Mouse (Mus musculus) embryonic facial prominence, embryonic 15.5 days (tissue): ENCODE measurements around the gene Cfap97d2. TPM values are rescaled to one million over a fixed set of nuclear protein-coding genes. Genes with fewer than 3 reads are reported as not detected.

Experiments used
- ATAC-seq: fragments of 200-750 bp; cut with Nextera tagmentation; 2 replicates; pipeline ENCODE4 v1.8.0; 2017; ENCODE audit warnings: low read depth, moderate TSS enrichment; ENCODE audit not compliant: insufficient number of reproducible peaks, low FRiP score, low TSS enrichment
- H3K27ac ChIP-seq: fragments of 300-500 bp; sonication (generic); replicated peaks from 2 replicates; pipeline ENCODE4 v1.5.1; 2015; ENCODE audit warnings: mild to moderate bottlenecking, inconsistent platforms
- H3K27me3 ChIP-seq: fragments of 300-500 bp; sonication (generic); 2 replicates; pipeline ENCODE4 v1.6.1; 2015; ENCODE audit warnings: inconsistent platforms
- H3K36me3 ChIP-seq: fragments of 300-500 bp; sonication (generic); 2 replicates; pipeline ENCODE4 v1.6.1; 2015; ENCODE audit warnings: mild to moderate bottlenecking, inconsistent platforms
- H3K4me1 ChIP-seq: fragments of 300-500 bp; sonication (generic); 2 replicates; pipeline ENCODE4 v1.6.1; 2015; ENCODE audit warnings: inconsistent platforms
- H3K4me2 ChIP-seq: fragments of 300-500 bp; sonication (generic); replicated peaks from 2 replicates; pipeline ENCODE4 v1.6.1; 2015; ENCODE audit warnings: mild to moderate bottlenecking, inconsistent platforms
- H3K4me3 ChIP-seq: fragments of 300-500 bp; sonication (generic); replicated peaks from 2 replicates; pipeline ENCODE4 v1.5.1; 2015; ENCODE audit warnings: mild to moderate bottlenecking, inconsistent platforms
- H3K9ac ChIP-seq: fragments of 300-500 bp; sonication (generic); 2 replicates; pipeline ENCODE4 v1.6.1; 2015; ENCODE audit warnings: inconsistent platforms
- H3K9me3 ChIP-seq: fragments of 300-500 bp; sonication (generic); replicated peaks from 2 replicates; pipeline ENCODE4 v1.6.1; 2016; ENCODE audit warnings: inconsistent platforms
- WGBS: fragments of 180-500 bp; shearing (Covaris S2); methylation state at CpG from one replicate; pipeline ENCODE4 v1.1.7; 2015; 5-methylcytosine and 5-hydroxymethylcytosine counted together
- polyA plus RNA-seq: library from polyadenylated mRNA; unstranded; fragments of >200 nt; fragmentation: Nextera tagmentation; extraction: Ambion mirVana; gene quantifications from 2 replicates; pipeline ENCODE4 v1.2.1, GENCODE M21; 2015

The Cfap97d2 gene
- polyA plus RNA-seq, 1 experiment from 2014 or later: 2.3 TPM

DNA sequence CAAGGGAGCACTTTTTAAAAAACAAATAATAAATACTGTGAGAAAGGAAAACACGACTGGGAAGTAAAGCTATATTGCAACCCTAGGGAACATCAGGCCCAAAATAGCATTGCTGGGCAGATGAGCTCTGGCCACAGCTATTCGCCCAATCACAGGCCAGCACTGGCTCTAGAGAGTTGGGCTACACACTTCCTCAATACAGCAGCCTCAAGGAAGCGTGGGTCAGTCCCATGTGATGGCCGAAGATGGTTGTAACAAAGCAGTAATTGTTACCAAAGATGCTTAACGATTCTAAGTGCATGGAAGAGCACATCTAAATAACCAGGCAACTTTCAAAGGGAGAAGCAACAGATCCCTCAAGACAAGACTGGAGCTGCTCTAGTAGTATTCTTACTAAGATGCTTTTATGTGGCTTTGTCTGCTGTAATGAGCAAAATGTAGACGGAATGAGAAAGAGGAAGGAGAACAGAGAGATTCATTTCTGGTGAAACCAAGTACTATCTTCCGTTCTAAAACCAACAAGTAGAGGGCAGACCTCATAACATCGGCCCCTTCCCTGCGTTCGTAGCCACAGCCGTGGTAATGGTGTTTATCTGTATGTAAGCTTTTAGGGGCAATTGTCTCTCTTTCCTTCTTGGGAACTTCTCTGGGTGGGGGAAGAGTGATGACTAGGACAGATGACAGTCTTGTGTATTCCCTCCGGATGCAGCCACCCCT is 31.2 kb upstream of the Cfap97d2 start:
- 0 out of 2 replicates have a peak overlapping the region, but pooled peaks have one; percentile 29 for H3K27ac ChIP-seq
- no peaks in the 10 kb centered on the region for H3K36me3 ChIP-seq
- peaks cover 6% of the 10 kb centered on the region; the same call in 1 of the 2 replicates for H3K27me3 ChIP-seq
- ATAC-seq: no peak
- H3K4me2 ChIP-seq: peak overlapping the region; percentile 73
- peaks cover 55% of the 10 kb centered on the region for H3K4me1 ChIP-seq
- 0 out of 2 replicates have a peak overlapping the region, but pooled peaks have one; percentile 76 for H3K4me3 ChIP-seq
- no peaks in the 10 kb centered on the region for H3K9me3 ChIP-seq
- 46% methylated on average over 12 of the region's 12 CpGs for WGBS
- H3K9ac ChIP-seq: no peak overlapping the region

DNA sequence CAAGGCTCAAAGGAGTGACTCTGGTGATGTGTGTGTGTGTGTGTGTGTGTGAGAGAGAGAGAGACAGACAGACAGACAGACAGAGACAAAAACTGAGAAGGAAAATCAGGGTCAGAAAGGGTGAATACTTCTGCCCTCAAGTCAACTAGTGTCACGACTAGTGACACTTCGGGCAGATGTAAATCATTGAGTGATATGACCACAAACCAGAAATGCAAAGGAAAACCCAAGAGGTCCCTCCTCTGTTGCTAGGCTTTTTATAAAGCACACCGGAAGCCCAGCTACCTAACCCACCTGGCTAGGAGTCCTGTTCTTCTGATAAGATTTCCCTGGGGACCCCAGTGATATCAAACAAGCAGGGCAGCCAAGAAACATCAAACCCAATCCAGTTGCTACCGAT is 30.6 kb upstream of the Cfap97d2 start:
- H3K4me2 ChIP-seq: peak overlapping the region; percentile 73
- H3K9ac ChIP-seq: no peak overlapping the region
- H3K27me3 ChIP-seq: peaks cover 6% of the 10 kb centered on the region; the same call in 1 of the 2 replicates
- H3K36me3 ChIP-seq: no peaks in the 10 kb centered on the region
- peak overlapping the region; percentile 82; the same call in 1 of the 2 replicates for H3K27ac ChIP-seq
- H3K4me1 ChIP-seq: peaks cover 48% of the 10 kb centered on the region
- no peaks in the 10 kb centered on the region for H3K9me3 ChIP-seq
- no peak for ATAC-seq
- peak overlapping the region; percentile 76 for H3K4me3 ChIP-seq
- 53% methylated on average over 4 of the region's 4 CpGs for WGBS

DNA sequence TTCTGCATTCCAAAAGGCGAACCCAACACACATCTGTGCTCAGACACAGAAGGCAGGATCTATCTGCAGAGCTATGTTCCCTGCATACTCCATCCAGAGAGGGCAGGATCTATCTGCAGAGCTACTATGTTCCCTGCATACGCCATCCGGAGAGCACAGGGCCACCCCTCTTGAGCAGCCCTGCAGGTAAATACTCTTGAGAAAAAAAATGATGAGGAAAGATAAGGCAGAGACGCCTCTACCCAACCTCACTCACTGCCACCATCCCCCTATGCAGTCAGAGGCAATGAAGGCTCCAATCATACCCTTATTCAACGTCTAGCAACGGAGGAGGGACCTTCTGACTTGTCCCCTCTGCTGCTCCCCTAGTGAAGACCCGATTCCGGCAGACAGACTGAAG is 30.2 kb upstream of the Cfap97d2 start:
- Histone ChIP-seq H3K9ac (peak overlapping the region; percentile 43), H3K36me3 (no peaks in the 10 kb centered on the region), H3K27ac (peak overlapping the region; percentile 82), H3K4me3 (peak overlapping the region; percentile 76), H3K4me1 (peaks cover 44% of the 10 kb centered on the region), H3K27me3 (peaks cover 6% of the 10 kb centered on the region; the same call in 1 of the 2 replicates), H3K4me2 (peak overlapping the region; percentile 73), H3K9me3 (no peaks in the 10 kb centered on the region)
- 27% methylated on average over 8 of the region's 8 CpGs for WGBS
- ATAC-seq: no peak

DNA sequence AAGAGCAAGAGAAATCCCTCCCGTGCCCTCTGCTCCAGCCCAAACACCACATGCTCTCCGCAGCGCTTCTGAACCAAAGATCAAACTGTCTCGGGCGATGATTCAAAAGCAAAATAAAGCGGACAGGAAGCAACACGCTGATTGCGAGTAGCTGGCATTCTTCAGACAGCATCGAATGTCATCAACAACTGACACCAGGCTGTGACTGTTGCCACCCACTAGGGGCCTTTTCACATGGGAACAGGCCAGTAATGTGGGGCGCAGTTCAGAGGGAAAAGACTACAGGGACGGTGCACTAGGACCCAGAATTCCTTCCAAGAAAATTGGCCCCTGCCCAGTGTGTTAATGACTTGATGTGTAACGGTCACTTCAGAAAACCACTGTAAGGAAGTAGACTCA is 29.4 kb upstream of the Cfap97d2 start:
- peaks cover 43% of the 10 kb centered on the region for H3K4me1 ChIP-seq
- WGBS: under 1% methylated on average over 12 of the region's 12 CpGs
- H3K36me3 ChIP-seq: no peaks in the 10 kb centered on the region
- no peak for ATAC-seq
- peaks cover 6% of the 10 kb centered on the region; the same call in 1 of the 2 replicates for H3K27me3 ChIP-seq
- no peaks in the 10 kb centered on the region for H3K9me3 ChIP-seq
- peak overlapping the region; percentile 82 for H3K27ac ChIP-seq
- H3K9ac ChIP-seq: peak overlapping the region; percentile 43
- H3K4me2 ChIP-seq: peak overlapping the region; percentile 73
- H3K4me3 ChIP-seq: peak overlapping the region; percentile 76

DNA sequence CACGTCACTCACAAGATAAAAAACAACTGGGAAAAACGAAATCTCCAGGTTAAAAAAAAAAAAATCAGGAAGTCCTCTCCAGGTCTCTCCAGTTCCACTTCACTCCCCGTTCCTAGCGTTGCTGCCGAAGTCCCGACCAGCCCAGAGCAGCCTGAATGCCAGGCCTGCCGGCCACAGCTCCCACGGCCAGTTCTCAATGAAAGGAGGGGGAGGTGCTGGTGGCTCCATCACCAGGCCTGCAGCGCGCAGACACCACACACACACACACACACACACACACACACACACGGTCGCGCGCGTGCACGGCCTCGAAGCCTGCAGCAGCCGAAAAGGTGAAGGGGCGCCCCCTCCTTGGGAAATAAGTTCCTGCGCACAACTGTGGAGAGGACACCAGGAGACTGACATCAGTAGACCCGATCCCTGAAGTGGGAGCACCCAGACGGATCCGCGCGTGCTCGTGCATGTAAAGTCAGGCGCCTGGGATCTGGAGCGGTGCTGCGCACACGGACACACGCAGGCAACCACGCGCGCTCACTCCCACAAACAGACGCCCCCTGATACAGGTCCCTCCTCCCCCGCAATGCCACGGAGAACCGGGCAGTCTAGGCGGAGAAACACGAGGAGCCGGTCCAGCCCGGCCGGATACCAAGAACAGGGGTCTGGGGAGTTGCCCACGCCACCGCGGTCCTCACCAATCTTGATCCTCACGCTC is 28.8 kb upstream of the Cfap97d2 start:
- ATAC-seq: peak; percentile 40
- Histone ChIP-seq H3K4me1 (peaks cover 38% of the 10 kb centered on the region), H3K27ac (peak overlapping the region; percentile 82), H3K9me3 (no peaks in the 10 kb centered on the region), H3K27me3 (peaks cover 6% of the 10 kb centered on the region; the same call in 1 of the 2 replicates), H3K9ac (peak overlapping the region; percentile 43), H3K4me2 (peak overlapping the region; percentile 73), H3K4me3 (peak overlapping the region; percentile 76), H3K36me3 (no peaks in the 10 kb centered on the region)
- under 1% methylated on average over 47 of the region's 47 CpGs for WGBS

DNA sequence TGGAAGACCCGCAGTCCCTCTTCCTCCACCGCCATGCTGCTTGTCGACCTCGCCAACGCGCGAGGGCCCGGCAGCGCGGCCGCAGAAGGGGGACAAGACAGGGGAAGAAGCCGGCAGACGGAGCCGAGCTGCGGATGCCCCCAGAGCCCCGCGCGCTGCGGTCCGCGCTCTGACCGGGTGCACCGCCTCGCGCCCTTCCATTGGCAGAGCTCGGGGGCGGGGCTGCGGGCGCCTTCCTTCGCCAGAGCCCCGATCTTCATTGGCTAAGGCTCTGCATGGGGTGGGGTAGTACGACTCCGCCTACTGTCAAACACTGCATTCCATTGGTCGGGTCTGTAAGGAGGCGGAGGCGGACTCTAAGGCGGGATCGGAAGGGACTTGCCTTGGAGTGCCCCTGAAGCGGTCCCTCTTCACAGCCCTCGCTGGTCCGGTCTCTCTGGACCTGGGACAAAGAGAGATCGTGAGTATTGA is 28.2 kb upstream of the Cfap97d2 start, which contains the start of gene Rasa3:
Gene Rasa3, minus strand, starts transcription at position 191 of the 471 bp plus-strand sequence.
- no peaks in the 10 kb centered on the region for H3K9me3 ChIP-seq
- peak; percentile 98 for ATAC-seq
- WGBS: under 1% methylated on average over 40 of the region's 42 CpGs

DNA sequence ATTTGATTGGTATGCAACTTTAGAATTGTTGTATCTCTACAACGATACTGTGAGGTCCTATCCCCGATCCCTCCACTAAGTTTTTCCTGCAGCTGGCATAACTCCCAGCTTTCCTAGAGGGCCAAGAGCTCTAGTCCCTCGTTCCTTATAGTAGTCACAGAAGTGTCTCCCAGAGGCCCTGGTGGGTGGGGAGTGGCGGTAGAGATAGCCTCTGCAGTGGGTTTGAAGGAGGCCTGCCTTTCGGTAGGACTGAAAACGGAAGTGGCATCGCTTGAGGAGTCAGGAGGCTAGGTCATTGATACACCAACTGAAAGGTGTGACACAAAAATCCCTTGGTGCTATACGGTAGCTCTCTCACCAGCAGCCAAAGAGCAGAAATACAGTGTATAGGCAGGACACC is 27.5 kb upstream of the Cfap97d2 start:
- peak overlapping the region; percentile 76 for H3K4me3 ChIP-seq
- H3K27ac ChIP-seq: no peak overlapping the region
- H3K4me2 ChIP-seq: peak overlapping the region; percentile 73
- H3K4me1 ChIP-seq: peaks cover 35% of the 10 kb centered on the region
- no peak for ATAC-seq
- H3K36me3 ChIP-seq: no peaks in the 10 kb centered on the region
- 42% methylated on average over 8 of the region's 8 CpGs for WGBS
- H3K9me3 ChIP-seq: no peaks in the 10 kb centered on the region
- H3K27me3 ChIP-seq: peaks cover 6% of the 10 kb centered on the region; the same call in 1 of the 2 replicates
- H3K9ac ChIP-seq: no peak overlapping the region

More for the DNA sequence above, 28.2 kb upstream of the Cfap97d2 start, which contains the start of gene Rasa3:
- H3K9ac ChIP-seq: peak within 1 kb of the TSS; percentile 43
- H3K27ac ChIP-seq: peak within 1 kb of the TSS; percentile 82
- H3K27me3 ChIP-seq: peaks cover 6% of the 10 kb centered on the region; the same call in 1 of the 2 replicates
- peak within 1 kb of the TSS; percentile 73 for H3K4me2 ChIP-seq
- H3K4me3 ChIP-seq: peak within 1 kb of the TSS; percentile 76
- peaks cover 38% of the 10 kb centered on the region for H3K4me1 ChIP-seq
- H3K36me3 ChIP-seq: no peaks in the 10 kb centered on the region

DNA sequence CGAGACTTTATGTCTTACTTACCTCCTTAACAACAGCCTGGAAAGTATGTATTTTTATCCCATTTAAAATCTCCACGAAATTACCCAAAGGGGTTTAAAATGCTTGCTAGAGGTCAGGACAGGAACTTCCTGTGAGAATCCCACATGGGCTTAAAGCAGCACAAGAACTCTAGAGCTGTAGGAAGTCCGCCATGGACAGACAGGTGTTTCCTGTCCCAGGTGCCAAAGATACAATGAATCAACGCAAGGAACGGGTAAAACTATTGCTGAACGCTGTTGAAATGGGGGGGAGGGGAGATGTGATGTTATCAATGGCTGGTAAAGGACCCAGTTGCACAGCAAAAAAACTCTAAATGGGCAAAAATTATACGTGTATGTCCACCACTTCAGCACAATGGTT is 21.6 kb upstream of the Cfap97d2 start:
- peaks cover 3% of the 10 kb centered on the region; the same call in 1 of the 2 replicates for H3K27me3 ChIP-seq
- H3K4me3 ChIP-seq: no peak overlapping the region
- peaks cover 15% of the 10 kb centered on the region for H3K4me1 ChIP-seq
- H3K27ac ChIP-seq: no peak overlapping the region
- H3K9ac ChIP-seq: no peak overlapping the region
- H3K36me3 ChIP-seq: no peaks in the 10 kb centered on the region
- 32% methylated on average over 7 of the region's 7 CpGs for WGBS
- no peaks in the 10 kb centered on the region for H3K9me3 ChIP-seq
- no peak for ATAC-seq
- no peak overlapping the region for H3K4me2 ChIP-seq

DNA sequence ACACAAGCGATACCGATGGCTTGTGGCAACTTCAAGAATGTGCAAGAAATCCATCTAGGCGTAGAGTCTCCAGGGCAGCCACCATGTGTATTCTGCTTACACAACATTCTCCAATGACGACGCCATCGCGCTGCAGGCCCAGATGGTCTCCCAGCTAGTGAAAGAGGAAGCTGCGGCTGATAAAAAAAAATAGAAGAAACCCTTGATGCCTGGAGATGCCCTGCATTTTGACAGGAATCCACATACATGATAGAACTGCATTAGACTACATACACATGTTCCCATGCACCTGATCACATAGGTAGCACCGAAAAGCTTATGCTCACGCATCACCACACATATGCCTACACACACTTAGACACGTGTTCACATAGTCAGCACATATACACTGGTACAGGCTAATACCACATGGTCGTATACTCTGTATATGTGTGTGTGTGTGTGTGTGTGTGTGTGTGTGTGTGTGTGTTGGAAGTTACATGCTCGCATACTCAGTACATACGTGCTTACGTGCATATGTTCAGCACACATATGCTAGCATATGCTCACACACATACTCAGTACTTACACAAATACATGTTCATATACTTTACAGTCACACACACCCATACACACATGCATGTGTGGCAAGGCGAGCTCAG is 19.9 kb upstream of the Cfap97d2 start:
- Histone ChIP-seq H3K4me3 (no peak overlapping the region), H3K27me3 (no peaks in the 10 kb centered on the region), H3K4me2 (no peak overlapping the region), H3K4me1 (peaks cover 15% of the 10 kb centered on the region), H3K27ac (no peak overlapping the region), H3K9ac (no peak overlapping the region), H3K9me3 (no peaks in the 10 kb centered on the region), H3K36me3 (no peaks in the 10 kb centered on the region)
- 83% methylated on average over 16 of the region's 16 CpGs for WGBS
- ATAC-seq: no peak

DNA sequence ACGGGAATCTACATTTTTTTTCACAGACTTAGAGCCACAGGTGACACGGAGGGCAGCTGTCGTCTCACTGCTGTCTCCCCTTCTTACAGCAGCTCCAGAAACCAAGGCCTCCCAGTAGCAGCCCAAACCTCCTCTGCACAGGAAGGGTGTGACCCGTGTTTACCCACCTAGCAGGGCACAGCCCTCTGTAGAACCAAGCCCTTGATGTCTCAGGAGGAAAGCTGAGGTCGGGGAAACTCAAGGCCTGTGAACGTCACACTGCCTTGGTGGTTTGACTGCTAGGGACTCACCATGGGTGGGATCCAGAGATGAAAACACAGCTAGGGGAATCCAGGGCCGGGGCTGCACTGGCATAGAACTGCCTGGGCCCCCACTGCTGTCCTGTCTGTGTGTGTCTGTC is 19.3 kb upstream of the Cfap97d2 start:
- no peaks in the 10 kb centered on the region for H3K9me3 ChIP-seq
- ATAC-seq: no peak
- H3K27ac ChIP-seq: no peak overlapping the region
- H3K9ac ChIP-seq: no peak overlapping the region
- 67% methylated on average over 7 of the region's 7 CpGs for WGBS
- no peaks in the 10 kb centered on the region for H3K27me3 ChIP-seq
- no peak overlapping the region for H3K4me2 ChIP-seq
- H3K4me3 ChIP-seq: no peak overlapping the region
- no peaks in the 10 kb centered on the region for H3K36me3 ChIP-seq
- peaks cover 15% of the 10 kb centered on the region for H3K4me1 ChIP-seq
